Mouse (Mus musculus): ENCODE measurements at regions not wholly inside any gene's neighbourhood (a gene's known extent, or its start where the extent isn't known, plus 50 kb on each side); places are given as distances from the start of the nearest gene placed in this dataset.

GRCm38 (mm10) chrX:11204135-11204534 lies 94.9 kb upstream of the H2al1a start:
- Histone ChIP-seq H3K4me3 (ENCODE audit: low read length) (no peak overlapping the region), H3K9ac (ENCODE audit: low read depth, low read length) (no peak overlapping the region), H3K9me3 (ENCODE audit: control insufficient read depth, low read length) (no peaks in the 10 kb centered on the region), H3K36me3 (ENCODE audit: control insufficient read depth, insufficient read depth, low read length) (no peaks in the 10 kb centered on the region), H3K27ac (ENCODE audit: low read depth, low read length) (no peak overlapping the region), H3K27me3 (ENCODE audit: control insufficient read depth, insufficient read depth, low read length) (no peaks in the 10 kb centered on the region; the same call in 1 of the 2 replicates), H3K4me1 (ENCODE audit: control insufficient read depth, insufficient read depth, low read length) (no peaks in the 10 kb centered on the region), H3K4me2 (replicated peaks; ENCODE audit: low read depth, low read length) (no peak overlapping the region)
- WGBS = 72% methylated on average over 2 of the region's 2 CpGs
- no peak for ATAC-seq (ENCODE audit: low FRiP score, low TSS enrichment)

GRCm38 (mm10) chrX:11209895-11210294 lies 89.2 kb upstream of the H2al1a start:
- Histone ChIP-seq H3K4me1 (ENCODE audit: control insufficient read depth, insufficient read depth, low read length) (no peaks in the 10 kb centered on the region), H3K36me3 (ENCODE audit: control insufficient read depth, insufficient read depth, low read length) (no peaks in the 10 kb centered on the region), H3K9ac (ENCODE audit: low read depth, low read length) (no peak overlapping the region), H3K4me2 (replicated peaks; ENCODE audit: low read depth, low read length) (no peak overlapping the region), H3K27me3 (ENCODE audit: control insufficient read depth, insufficient read depth, low read length) (no peaks in the 10 kb centered on the region), H3K4me3 (ENCODE audit: low read length) (no peak overlapping the region), H3K9me3 (ENCODE audit: control insufficient read depth, low read length) (no peaks in the 10 kb centered on the region), H3K27ac (ENCODE audit: low read depth, low read length) (no peak overlapping the region)
- WGBS = 89% methylated on average over 5 of the region's 5 CpGs
- no peak for ATAC-seq (ENCODE audit: low FRiP score, low TSS enrichment)

DNA sequence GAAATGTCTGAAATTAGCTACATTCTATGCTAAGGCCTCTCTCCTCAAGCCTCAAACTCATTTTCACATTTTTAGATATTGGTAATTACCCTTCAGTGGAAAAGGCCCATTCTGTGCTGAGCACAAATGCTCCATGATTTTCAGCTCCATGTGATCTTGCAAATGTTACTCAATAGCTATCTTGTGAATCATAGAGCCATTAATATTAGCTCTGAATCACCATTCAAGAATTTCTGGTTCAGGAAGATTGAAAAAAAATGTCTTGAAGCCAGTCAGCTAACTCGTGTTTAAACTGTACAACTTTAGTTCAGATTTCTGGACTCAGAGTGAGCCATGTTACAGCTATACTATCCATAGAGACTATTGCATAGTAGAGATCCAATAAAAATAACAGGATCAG lies 86.2 kb upstream of the H2al1a start:
- no peaks in the 10 kb centered on the region for H3K4me1 ChIP-seq (ENCODE audit: control insufficient read depth, insufficient read depth, low read length)
- H3K9me3 ChIP-seq (ENCODE audit: control insufficient read depth, low read length) = no peaks in the 10 kb centered on the region
- H3K27ac ChIP-seq (ENCODE audit: low read depth, low read length) = no peak overlapping the region
- ATAC-seq (ENCODE audit: low FRiP score, low TSS enrichment) = no peak
- no peak overlapping the region for H3K9ac ChIP-seq (ENCODE audit: low read depth, low read length)
- WGBS = 55% methylated on average over 1 of the region's 1 CpGs
- H3K36me3 ChIP-seq (ENCODE audit: control insufficient read depth, insufficient read depth, low read length) = no peaks in the 10 kb centered on the region
- no peak overlapping the region for H3K4me3 ChIP-seq (ENCODE audit: low read length)
- no peak overlapping the region for H3K4me2 ChIP-seq (replicated peaks; ENCODE audit: low read depth, low read length)
- no peaks in the 10 kb centered on the region for H3K27me3 ChIP-seq (ENCODE audit: control insufficient read depth, insufficient read depth, low read length)

- WGBS = 60% methylated on average over 3 of the region's 3 CpGs
Measured at GRCm38 (mm10) chrX:11213492-11213891, 85.6 kb upstream of the H2al1a start.

GRCm38 (mm10) chrX:11239066-11239465 lies 60.0 kb upstream of the H2al1a start:
- H3K9me3 ChIP-seq (ENCODE audit: control insufficient read depth, low read length) = no peaks in the 10 kb centered on the region
- ATAC-seq (ENCODE audit: low FRiP score, low TSS enrichment) = no peak
- H3K27ac ChIP-seq (ENCODE audit: low read depth, low read length) = no peak overlapping the region
- 66% methylated on average over 1 of the region's 1 CpGs for WGBS
- H3K36me3 ChIP-seq (ENCODE audit: control insufficient read depth, insufficient read depth, low read length) = no peaks in the 10 kb centered on the region
- H3K27me3 ChIP-seq (ENCODE audit: control insufficient read depth, insufficient read depth, low read length) = no peaks in the 10 kb centered on the region
- no peak overlapping the region for H3K4me3 ChIP-seq (ENCODE audit: low read length)
- no peaks in the 10 kb centered on the region for H3K4me1 ChIP-seq (ENCODE audit: control insufficient read depth, insufficient read depth, low read length)
- H3K9ac ChIP-seq (ENCODE audit: low read depth, low read length) = no peak overlapping the region
- no peak overlapping the region for H3K4me2 ChIP-seq (replicated peaks; ENCODE audit: low read depth, low read length)

More at GRCm38 (mm10) chrX:11213492-11213891, 85.6 kb upstream of the H2al1a start:
- Histone ChIP-seq H3K9me3 (ENCODE audit: control insufficient read depth, low read length) (no peaks in the 10 kb centered on the region), H3K4me1 (ENCODE audit: control insufficient read depth, insufficient read depth, low read length) (no peaks in the 10 kb centered on the region), H3K4me2 (replicated peaks; ENCODE audit: low read depth, low read length) (no peak overlapping the region), H3K4me3 (ENCODE audit: low read length) (no peak overlapping the region), H3K36me3 (ENCODE audit: control insufficient read depth, insufficient read depth, low read length) (no peaks in the 10 kb centered on the region), H3K9ac (ENCODE audit: low read depth, low read length) (no peak overlapping the region), H3K27me3 (ENCODE audit: control insufficient read depth, insufficient read depth, low read length) (no peaks in the 10 kb centered on the region), H3K27ac (ENCODE audit: low read depth, low read length) (no peak overlapping the region)
- no peak for ATAC-seq (ENCODE audit: low FRiP score, low TSS enrichment)

- Histone ChIP-seq H3K4me2 (replicated peaks; ENCODE audit: low read depth, low read length) (no peak overlapping the region), H3K36me3 (ENCODE audit: control insufficient read depth, insufficient read depth, low read length) (no peaks in the 10 kb centered on the region), H3K9ac (ENCODE audit: low read depth, low read length) (no peak overlapping the region), H3K4me1 (ENCODE audit: control insufficient read depth, insufficient read depth, low read length) (no peaks in the 10 kb centered on the region), H3K27me3 (ENCODE audit: control insufficient read depth, insufficient read depth, low read length) (no peaks in the 10 kb centered on the region), H3K9me3 (ENCODE audit: control insufficient read depth, low read length) (no peaks in the 10 kb centered on the region), H3K27ac (ENCODE audit: low read depth, low read length) (no peak overlapping the region), H3K4me3 (ENCODE audit: low read length) (no peak overlapping the region)
- WGBS = 86% methylated on average over 3 of the region's 3 CpGs
- ATAC-seq (ENCODE audit: low FRiP score, low TSS enrichment) = no peak
Measured at GRCm38 (mm10) chrX:11245576-11245975, 53.5 kb upstream of the H2al1a start.
